Mouse (Mus musculus): Measurements from ENCODE around the gene Twist1. TPM values are rescaled to one million over a fixed set of nuclear protein-coding genes. Genes with fewer than 3 reads are reported as not detected.
A peak's percentile ranks its signal among the peaks of the same experiment; 100 is the strongest.

The Twist1 gene
- total RNA-seq (2021): 1 to 10 TPM; 3.6 to 4.5 TPM

DNA sequence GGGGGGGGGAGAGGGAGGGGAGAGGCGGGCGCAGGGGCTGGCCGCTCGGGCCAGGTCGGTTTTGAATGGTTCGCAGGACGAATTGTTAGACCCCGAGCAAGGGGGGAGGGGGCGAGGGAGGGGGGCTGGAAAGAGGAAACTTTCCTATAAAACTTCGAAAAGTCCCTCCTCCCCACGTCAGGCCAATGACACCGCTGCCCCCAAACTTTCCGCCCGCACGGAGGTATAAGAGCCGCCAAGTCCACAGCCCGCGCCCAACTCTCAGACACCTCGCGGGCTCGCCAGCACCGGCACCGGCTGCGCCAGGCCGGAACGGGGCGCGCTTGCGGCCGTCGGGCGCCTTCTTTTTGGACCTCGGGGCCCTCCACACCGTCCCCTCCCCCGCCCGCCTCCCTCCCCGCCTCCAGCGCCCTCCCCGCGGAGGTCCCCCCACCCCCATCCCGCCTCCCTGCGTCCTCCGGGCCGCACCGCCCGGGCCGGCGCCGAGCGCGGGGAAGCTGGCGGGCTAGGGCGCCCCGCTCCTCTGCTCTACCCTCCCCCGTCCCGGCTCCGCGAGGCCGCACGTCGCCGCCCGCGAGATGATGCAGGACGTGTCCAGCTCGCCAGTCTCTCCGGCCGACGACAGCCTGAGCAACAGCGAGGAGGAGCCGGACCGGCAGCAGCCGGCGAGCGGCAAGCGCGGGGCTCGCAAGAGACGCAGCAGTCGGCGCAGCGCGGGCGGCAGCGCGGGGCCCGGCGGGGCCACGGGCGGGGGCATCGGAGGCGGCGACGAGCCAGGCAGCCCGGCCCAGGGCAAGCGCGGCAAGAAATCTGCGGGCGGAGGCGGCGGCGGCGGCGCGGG, at the start of gene Twist1:
Gene Twist1, plus strand, starts transcription at position 272 of the 841 bp plus-strand sequence.
- intact Hi-C loops (cut with DNase I): loop anchor here (5.0 to 10.0 kb wide), 2 partner anchors 353 to 700 kb away; no protein-coding TSS in a partner anchor

GRCm38 (mm10) chr12:33926751-33927150, 30.7 kb upstream of the Twist1 start:
- peak in 1 of 2 experiments; percentile 15 for DNase-seq
- intact Hi-C loops (cut with DNase I): no loop called here

More for the DNA sequence above, at the start of gene Twist1:
- peak; percentile 75 to 77 for DNase-seq

- DNase-seq: no peak
- intact Hi-C loops (cut with DNase I): no loop called here
These were observed 30.0 kb upstream of the Twist1 start for GRCm38 (mm10) chr12:33927334-33928098.

DNA sequence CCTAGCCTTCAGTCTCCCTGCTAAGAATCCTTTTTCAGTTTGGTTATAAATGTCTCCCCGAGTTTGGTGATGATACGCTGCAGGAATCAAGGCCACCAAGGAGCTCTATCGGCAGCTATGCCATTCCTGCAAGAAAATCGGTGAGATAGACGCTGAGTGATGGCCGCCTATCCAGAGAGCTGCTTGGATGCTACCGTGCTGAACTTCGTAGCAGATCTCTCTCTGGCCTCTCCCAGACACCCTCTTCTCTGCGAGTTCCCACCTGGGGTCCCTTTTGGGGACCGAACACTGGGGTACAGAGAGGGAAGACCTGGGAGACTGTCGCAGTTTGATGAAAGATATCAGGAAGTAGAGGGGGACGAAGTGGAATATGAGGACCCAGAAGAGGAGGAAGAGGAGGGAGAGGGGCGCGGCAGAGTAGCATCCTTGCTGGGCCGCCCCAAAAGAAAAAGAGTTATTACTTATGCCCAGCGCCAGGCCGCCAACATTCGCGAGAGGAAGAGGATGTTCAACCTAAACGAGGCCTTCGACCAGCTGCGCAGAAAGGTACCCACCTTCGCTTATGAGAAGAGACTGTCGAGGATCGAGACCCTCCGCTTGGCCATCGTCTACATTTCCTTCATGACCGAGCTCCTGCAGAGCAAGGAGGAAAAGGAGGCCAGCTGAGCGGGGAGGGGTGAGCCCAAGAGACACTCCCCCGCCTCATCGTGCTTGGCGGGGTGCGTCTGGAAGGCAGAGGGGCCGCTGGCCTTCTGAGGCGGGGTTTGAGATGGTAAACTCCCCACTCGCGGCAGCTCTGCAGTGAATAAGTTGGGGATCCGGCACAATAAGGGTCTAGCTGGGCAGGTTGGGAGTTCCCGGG, 28.9 kb upstream of the Twist1 start, which contains the start of gene Ferd3l:
Gene Ferd3l, plus strand, starts transcription at position 95 of the 862 bp plus-strand sequence.
- intact Hi-C loops (cut with DNase I): no loop called here
- no peak for DNase-seq

DNA sequence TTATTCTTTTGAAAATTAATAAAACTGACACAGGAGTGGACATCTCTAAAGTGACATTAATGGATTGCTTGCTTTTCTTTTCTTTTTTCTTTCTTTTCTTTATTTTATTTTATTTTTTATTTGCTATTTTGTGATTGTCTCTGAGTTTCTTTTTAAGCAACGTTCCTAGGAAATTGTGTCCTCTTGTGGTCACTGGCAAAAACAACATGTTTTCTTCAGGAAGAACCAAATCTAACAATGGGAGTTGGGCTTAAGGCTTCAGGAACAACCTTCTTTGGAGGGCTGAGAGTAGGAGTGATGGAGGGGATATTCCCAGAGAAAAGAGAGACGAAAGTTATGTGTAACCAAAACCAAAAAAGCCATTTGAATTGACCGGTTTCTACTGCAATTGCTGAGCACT, 4.6 kb upstream of the Twist1 start:
- intact Hi-C loops (cut with DNase I): loop anchor here (10.0 kb wide), 1 partner anchor 348 kb away; no protein-coding TSS in a partner anchor
- DNase-seq: no peak

DNA sequence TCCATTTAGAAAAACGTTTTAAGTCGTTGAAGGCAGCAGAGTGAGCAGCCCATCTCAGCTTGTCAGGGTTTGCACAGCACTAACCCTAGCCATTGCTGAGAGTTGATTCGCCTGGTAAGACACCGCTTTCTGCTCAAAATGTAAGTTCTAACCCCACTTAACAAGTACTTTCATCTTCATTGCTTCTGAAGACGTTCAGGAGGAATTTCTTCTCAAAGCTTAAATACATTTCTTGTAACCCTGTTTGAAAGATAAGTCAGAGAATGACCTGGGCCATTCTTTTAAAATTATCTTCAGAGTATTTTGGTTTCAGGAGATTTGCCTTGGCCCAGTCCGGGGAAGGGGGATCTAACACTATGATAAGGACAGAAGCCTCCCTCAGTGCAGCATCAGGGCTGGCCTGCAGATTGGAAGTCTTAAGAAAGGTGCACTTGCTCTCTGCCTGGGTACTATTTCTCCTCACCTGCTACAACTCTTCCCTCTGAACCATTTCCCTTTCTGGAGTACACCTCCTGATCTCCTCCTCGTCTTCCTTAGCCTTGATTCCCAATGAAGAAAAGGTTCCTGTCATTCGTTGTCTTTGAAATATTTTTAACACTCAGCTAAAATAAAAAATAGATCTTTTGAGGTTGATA, 2.4 kb upstream of the Twist1 start:
- DNase-seq: no peak
- intact Hi-C loops (cut with DNase I): loop anchor here (5.0 to 10.0 kb wide), 2 partner anchors 350 to 702 kb away; no protein-coding TSS in a partner anchor

DNA sequence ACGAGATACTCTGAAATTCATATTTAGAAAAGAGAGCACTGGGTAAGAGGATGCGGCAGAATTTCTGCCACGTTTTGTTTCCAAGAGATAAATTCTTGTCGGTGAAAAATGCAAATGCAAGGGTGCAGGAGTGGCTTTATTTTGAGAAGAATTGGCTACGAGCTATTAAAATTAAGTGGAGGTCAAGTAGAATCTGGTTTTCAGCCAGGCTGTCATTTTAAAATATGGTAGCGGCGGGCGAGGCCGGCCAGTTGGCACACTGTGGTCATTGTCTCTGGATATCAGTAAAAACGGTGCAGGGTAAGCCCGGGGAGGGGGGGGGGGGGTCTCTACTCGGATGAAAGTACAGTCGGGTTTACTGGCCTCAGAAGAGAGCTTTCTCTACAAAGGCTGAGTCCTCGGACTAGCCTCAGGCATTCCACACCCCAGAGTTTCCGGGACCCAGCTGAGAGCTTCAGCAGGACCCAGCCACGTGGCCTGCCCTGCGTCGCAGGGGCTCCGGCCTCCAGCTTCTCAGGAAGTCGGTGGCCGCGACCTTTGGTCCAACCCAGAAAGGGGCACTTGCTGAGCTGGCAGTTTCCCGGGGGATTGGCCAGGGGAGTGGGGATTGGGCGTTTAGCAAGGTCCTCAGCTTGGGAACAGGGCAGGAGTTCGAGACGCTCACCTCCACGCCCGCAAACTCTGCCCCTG, 1.7 kb upstream of the Twist1 start:
- intact Hi-C loops (cut with DNase I): loop anchor here (5.0 to 10.0 kb wide), 2 partner anchors 351 to 702 kb away; no protein-coding TSS in a partner anchor
- DNase-seq: no peak

DNA sequence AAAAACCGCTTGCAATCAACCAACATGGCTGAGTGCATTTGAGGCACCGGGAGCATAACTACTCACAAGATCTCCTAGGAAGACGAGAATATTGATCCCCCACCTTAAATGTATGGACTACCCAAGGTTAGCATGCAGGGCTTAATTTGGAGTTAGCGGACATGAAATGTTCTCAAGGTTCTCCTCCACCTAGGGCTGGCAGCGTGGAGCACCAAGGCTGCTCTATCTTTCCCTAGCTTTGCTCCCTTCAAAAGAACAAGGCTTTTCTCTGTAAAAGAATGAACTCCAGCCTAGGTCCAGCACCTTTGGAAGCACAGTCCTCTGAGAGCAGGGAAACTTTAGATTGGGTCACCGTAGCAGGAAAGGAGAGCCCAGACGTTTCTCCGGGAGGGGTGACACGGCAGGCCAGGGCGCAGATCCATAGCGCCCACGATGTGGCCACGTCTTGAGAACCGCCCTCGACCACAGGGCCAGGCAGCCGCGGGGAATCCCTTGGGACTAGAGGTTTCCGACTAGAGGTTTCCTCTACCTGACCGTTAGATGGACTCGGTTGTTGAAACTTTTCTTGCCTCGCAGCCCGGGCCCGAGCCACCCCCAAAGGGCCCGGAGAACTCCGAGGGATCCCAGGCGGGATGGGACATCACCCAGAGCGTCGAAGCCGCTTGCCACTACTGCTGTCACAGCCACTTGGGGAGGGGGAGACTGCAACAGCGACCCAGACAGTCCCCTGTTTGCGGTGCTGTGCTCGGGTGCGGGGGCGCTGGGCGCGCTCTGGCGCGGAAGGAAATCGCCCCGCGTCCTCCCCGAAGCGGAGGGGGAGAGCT, 683 bp upstream of the Twist1 start:
- intact Hi-C loops (cut with DNase I): loop anchor here (5.0 to 10.0 kb wide), 2 partner anchors 352 to 701 kb away; no protein-coding TSS in a partner anchor
- peak; percentile 40 to 53 for DNase-seq

DNA sequence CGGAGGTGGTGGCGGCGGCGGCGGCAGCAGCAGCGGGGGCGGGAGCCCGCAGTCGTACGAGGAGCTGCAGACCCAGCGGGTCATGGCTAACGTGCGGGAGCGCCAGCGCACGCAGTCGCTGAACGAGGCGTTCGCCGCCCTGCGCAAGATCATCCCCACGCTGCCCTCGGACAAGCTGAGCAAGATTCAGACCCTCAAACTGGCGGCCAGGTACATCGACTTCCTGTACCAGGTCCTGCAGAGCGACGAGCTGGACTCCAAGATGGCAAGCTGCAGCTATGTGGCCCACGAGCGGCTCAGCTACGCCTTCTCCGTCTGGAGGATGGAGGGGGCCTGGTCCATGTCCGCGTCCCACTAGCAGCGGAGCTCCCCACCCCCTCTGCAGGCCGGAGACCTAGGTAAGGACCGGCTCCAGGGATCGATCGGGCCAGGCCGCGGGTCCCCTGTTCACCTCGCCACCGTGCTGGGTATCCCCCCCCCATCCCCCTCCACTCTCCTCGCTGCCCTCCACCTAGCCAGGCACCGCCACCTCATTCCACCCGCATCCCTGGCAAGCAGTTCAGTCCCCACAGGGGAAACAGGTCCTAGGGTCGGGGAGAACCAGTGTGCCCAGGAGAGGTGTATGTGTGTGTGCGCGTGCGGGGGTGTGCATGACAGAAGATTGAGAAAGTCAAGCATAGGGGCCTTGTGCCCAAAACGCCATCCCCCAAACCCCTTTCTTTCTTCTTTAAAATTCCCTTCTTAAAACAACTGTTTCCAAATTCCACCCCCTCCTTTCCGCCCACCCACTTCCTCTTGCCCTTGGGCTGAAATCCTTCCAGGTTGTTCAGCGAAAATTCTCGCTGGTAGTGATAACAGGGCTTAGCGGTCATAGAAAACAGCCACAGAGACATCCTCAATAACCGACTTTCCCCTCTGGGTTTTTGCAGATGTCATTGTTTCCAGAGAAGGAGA, 1.0 kb downstream of the Twist1 start:
- intact Hi-C loops (cut with DNase I): loop anchor here (5.0 to 10.0 kb wide), 2 partner anchors 354 to 699 kb away; no protein-coding TSS in a partner anchor

GRCm38 (mm10) chr12:33959206-33959605, 1.7 kb downstream of the Twist1 start:
- no peak for DNase-seq
- intact Hi-C loops (cut with DNase I): loop anchor here (5.0 to 10.0 kb wide), 2 partner anchors 354 to 698 kb away; no protein-coding TSS in a partner anchor

More for the DNA sequence above, 1.0 kb downstream of the Twist1 start:
- peak; percentile 29 to 38 for DNase-seq

- intact Hi-C loops (cut with DNase I): loop anchor here (5.0 to 10.0 kb wide), 2 partner anchors 355 to 697 kb away; no protein-coding TSS in a partner anchor
- no peak for DNase-seq
These were observed 2.4 kb downstream of the Twist1 start for GRCm38 (mm10) chr12:33959846-33960245.

GRCm38 (mm10) chr12:33961013-33961412, 3.5 kb downstream of the Twist1 start:
- no peak for DNase-seq
- intact Hi-C loops (cut with DNase I): no loop called here

GRCm38 (mm10) chr12:33962118-33962772, 4.8 kb downstream of the Twist1 start:
- intact Hi-C loops (cut with DNase I): no loop called here
- DNase-seq: no peak

DNA sequence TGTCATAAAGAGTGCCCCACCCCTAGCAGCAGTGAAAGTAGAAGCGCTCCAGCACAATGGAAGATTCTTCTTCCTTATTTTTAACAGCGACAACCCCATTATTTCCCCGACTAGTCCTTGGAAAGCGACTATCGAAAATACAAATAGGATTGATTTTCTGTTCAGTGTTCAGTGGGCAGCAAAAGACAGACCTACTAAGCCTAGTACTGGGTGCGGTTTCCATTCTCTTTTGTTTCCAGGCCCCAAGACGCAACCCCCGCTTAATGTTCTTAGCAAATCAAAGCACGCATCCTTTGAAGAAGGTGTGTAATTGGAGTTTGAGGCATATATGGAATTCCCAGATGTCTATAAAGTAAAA, 5.3 kb downstream of the Twist1 start:
- no peak for DNase-seq
- intact Hi-C loops (cut with DNase I): no loop called here

GRCm38 (mm10) chr12:33963671-33964369, 6.3 kb downstream of the Twist1 start:
- DNase-seq: no peak
- intact Hi-C loops (cut with DNase I): no loop called here

DNA sequence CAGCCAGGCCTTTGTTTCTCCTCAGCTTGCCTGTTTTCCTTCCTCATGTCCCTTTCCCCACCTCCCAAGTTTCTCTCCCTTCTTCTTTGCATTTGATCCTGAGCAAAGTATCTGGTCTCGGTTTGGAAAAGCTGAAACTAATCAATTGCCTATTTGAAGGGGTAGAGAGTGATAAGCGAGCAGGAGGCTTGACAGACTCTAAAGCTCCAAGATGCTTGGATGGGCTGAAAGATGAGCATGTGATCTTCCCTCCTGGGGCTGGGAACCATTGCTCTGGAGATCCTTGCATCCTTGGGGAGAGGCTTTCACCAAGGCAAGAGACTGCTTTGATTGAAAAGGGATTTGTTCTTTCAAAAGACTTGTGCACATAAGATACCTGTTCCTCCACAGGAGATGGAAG, 7.0 kb downstream of the Twist1 start:
- intact Hi-C loops (cut with DNase I): no loop called here
- no peak for DNase-seq

Data from heart, postnatal 10 days (tissue).